Mouse (Mus musculus) bone marrow macrophage, adult 2 months (primary cell): Measurements from ENCODE around the gene Gprc5a.

Source experiments
- CTCF ChIP-seq: IDR thresholded peaks from 2 replicates; pipeline ENCODE4 v1.5.1; 2012; ENCODE audit warnings: low read depth, mild to moderate bottlenecking, low read length, moderate library complexity
- POLR2A ChIP-seq: IDR thresholded peaks from 2 replicates; pipeline ENCODE4 v1.6.1; 2012; ENCODE audit warnings: mild to moderate bottlenecking, low read depth, low read length, borderline replicate concordance

GRCm38 (mm10) chr6:135048956-135049355 lies 16.5 kb upstream of the Gprc5a start:
- TF ChIP-seq CTCF (no peak), POLR2A (no peak)
